Mouse (Mus musculus) c-Kit-positive CD71-negative TER-119-negative erythroid progenitor cells, embryonic 14.5 days (primary cell): ENCODE measurements around the gene 4930544D05Rik.

ENCODE experiments used
- DNase-seq: peaks from one replicate; pipeline ENCODE4 v3.0.0-alpha.2; 2013; ENCODE audit warnings: low read depth

Gene 4930544D05Rik

DNA sequence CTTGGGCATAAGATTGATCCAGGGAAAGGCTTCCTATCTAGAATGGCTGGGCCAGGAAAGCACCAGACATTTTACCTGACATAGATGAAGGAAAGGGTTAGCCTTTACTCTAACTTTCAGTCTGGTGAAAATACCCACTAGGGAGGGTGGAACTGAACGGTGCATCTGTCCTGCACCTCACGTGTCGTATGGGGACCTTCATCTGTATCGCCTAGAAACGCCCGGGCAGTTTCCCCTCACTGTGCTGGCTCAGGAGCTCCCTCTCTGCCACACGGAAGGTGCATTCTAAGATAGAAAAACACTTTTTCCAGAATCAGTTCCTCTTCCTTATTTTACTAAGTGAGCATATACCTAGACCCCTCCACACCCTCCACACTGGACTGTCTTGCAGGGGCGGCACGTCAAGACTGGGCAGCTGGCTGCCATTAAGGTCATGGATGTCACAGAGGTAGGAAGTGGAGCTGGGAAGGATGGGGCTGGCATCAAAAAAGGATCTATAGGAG is 17.1 kb upstream of the 4930544D05Rik start:
- no peak for DNase-seq

DNA sequence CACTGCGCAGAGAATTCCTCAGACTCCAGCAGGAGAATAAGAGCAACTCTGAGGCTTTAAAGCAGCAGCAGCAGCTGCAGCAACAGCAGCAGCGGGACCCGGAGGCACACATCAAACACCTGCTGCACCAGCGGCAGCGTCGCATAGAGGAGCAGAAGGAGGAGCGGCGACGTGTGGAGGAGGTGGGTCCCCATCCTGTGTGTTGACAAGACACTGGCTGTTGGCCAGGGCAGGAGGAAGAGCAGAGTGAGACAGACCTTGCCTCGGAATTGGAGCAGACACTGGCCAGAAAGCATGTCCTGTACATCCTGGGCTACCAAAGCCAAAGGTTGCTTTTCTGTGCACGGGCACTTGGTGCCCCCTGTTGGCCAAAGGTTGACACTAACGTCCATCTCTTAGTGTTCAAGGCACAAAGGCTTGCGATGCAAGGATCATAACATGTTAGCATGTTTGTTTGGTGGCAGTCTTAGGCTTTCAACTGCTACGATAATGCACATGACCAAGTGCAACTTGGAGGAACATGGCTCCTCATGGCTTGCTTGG is 10.6 kb upstream of the 4930544D05Rik start:
- DNase-seq: peak; percentile 58

DNA sequence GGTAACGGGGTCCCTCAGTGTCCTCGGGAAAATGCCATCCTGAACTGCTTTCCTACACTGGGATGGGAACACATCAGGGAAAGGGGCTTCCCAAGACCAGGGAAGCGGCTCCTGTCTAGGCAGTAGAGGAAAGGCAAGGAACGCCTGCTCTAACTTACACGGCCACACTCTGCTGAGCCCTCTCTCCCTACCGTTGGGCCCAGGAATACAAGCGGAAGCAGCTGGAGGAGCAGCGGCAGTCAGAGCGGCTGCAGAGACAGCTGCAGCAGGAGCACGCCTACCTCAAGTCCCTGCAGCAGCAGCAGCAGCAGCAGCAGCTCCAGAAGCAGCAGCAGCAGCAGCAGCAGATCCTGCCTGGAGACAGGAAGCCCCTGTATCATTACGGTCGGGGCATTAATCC is 8.9 kb upstream of the 4930544D05Rik start:
- no peak for DNase-seq

DNA sequence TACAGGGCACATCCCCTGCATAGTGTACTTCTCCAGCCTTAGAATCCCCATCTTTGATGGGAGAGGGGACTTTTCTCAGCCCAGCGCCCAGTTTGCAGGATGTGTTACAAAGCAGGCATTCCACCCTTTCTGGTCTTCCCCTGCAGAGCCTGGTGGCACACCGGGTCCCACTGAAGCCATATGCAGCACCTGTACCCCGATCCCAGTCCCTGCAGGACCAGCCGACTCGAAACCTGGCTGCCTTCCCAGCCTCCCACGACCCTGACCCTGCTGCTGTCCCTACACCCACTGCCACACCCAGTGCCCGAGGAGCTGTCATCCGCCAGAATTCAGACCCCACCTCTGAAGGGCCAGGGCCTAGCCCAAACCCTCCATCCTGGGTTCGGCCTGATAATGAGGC is 8.0 kb upstream of the 4930544D05Rik start:
- no peak for DNase-seq

DNA sequence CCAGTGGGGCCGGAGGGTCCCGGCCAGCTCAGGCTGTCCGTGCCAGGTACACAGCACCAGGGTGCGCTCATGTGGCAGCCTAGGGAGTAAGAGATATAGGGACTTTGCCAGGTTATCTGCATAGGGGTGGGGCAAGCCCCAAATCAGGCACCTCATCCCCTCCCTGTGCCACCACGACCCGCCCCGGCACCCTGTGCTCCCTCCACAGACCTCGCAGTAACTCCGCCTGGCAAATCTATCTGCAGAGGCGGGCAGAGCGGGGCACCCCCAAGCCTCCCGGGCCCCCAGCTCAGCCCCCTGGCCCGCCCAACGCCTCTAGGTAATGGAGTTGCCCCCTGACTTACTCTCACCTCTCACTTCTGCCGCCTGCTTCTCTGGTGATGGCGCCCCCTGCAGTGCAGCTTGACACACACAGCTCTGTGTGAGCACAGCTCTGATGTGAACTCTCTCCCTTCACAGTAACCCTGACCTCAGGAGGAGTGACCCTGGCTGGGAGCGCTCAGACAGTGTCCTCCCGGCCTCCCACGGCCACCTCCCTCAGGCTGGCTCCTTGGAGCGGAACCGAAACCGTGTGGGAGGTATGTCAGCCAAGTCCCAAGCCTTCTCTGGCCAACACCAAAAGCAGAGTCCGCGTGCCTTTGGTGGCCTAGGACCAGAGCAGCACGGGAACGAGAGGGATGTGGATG is 7.1 kb upstream of the 4930544D05Rik start:
- no peak for DNase-seq

DNA sequence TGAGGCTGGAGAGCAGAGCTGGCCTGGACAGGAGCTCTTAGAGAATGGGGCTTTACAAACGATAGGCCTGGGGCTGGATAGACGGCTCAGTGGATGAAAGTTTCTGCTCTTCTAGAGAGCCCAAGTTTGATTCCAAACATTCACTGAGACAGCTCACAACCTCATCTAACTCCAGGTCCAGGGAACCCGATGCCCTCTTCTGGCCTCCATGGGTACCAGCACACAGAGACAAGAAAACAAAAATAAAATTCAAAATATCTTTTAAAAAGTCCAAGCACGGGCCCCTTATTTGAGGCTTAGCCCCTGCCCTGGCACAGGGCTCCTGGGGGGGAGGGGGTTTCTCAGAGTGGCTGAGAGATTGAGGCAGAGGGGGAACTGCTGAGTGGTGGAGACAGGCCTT is 4.9 kb upstream of the 4930544D05Rik start:
- no peak for DNase-seq

DNA sequence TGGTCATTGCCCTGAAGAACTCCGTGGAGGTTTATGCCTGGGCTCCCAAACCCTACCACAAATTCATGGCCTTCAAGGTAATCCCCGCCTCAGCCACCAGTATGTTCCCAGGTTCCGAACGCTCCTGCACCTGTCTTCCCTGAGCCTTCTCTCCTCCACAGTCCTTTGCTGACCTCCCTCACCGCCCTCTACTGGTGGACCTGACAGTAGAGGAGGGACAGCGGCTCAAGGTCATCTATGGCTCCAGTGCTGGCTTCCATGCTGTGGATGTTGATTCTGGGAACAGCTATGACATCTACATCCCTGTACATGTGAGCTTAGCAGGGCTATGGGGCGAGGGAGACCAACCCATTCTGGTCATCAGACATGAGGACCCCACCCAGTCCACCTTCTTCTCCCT is 3.1 kb upstream of the 4930544D05Rik start:
- no peak for DNase-seq

DNA sequence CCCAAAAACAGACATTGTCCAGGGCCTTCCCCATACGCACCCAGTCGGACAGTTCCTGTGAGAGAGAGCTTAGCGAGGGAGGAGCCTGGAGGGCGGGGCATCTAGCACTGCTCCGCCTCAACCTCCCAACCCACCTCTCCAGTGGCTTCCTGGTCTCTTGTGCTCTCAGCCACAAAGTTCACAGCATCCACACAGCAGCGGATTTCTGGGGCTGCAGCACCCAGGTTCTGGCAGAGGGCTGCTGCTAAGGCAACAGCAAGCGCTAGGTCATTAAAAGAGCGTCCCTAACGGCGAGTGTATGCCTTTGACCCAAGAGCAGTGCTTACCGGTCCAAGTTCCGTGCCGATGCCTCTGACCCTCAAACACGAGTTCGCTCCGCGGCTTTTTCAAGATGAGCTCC is 574 bp upstream of the 4930544D05Rik start:
- peak; percentile 60 for DNase-seq

DNA sequence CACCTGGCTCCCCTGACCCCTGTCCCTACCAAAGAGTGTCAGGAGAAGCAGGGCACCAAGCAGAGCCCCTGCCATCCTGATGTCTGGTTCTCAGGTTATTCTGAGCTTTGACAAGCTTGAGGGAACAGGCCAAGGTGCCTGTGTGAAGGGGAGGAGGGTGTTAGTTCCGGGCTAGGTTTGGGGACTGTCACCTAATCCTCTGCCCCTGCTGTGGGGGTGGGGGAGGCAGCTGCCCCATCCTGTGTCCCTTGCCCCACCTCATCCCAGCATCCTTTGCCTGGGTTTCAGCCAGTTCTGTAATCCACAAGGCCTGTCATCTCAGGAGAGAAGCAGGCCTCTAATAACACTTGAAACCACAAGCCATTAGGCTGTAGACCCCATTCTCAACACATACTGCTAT is 3.5 kb downstream of the 4930544D05Rik start, which contains the start of gene Chrne:
TSS of gene Chrne (minus strand) at position 116 of the 400 bp plus-strand sequence.
- no peak for DNase-seq

DNA sequence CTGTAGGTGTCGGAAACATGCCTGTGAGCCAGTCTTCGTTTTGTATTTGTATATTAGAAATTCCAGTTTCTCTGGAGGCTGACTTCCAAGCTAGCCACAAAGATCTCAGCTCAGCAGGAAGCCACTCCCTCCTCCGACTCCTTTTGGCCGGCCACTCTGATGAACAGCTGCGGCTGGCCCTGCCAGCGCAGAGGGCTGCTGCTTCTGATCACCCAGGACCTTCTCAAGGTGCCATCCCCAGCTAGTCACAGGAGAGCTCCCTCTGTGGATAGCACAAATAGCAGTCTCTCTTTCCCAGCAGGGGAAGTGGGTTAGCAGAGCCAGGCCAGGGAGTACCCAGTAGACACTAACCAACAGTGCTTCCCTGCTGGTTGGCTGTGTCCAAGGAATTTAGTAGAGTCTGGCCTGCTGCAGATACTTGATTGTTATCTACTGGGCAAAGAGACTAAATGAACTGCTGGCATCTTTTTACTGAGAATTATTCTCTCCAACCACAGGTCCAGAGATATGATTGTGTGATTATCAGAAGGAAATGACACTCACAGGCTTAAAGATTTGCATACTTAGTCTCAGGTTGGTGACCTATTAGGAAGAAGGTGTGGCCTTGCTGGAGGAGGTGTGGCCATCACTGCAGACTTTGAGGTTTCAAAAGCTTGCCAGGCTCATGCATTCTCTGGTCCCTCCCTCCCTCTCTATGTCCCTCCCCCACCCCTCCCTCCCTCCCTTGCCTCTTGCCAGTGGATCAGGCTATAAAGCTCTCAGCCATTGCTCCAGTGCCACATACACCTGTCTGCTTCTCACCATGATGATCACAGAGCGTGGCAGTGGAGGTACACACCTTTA is 6.5 kb downstream of the 4930544D05Rik start:
- DNase-seq: no peak

DNA sequence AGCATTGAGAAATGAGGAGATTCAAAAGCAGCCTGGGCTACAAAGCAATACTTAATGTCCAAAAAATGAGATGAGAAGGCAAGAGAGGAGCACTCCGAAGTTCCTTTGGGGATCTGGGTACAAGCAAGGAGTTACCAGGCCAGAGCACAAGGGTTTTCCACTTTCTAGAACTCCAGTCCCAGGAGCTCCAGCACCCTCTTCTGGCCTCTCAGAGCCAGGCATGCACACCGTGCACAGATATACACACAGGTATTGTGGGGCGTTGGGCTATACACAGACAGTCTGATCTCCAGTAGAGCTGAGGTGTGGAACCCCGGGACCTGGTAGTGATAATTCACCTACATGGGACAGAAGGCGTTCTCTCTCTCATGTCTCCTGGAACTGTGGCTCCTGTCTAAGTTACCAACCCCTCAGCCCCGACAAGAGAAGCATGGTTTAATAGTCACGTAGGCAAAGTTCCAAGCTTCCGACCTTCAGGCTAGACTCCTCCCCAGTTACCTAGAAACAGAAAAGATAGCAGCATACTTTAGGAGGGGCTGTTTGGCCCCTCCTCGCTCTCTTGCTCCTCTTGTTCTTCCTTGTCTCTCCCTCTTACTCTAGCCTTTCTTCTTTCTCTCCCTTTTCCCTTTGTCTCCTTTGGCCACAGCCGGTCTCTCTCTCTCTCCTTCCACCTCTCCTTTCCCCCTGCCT is 7.5 kb downstream of the 4930544D05Rik start:
- no peak for DNase-seq

DNA sequence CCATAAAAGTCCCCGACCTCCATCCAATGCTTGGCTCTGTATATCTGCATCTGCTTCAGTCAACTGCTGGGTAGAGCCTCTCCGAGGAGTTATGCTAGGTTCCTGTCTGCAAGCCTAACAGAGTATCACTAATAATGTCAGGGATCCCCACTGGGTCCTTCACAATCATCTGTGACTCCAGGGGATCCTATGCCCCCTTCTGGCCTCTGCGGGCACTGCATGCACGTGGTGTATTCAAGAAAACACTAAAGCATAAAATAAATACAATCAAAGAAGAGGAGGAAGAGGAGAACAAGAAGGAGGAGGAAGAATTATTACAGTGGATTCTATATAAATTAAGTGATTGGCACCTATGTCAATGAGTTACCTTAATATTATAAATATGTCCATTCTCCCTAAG is 9.8 kb downstream of the 4930544D05Rik start:
- DNase-seq: peak; percentile 70

DNA sequence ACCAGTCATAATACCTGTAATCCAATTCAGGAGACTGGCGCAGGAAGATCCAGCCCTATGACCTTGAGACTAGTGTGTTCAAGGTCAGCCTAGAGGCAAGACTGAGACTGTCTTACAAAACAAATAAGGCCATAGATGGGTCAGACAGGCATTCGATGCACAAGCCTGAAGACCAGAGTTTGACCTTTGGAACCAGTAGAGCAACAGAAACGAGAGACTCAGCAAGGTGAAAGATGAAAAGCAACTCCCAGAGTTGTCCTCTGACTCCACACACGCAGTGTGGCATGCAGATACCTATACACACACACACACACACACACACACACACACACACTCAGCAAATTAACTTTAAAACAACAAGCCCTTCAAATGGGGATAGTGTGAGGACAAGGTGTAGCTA is 11.2 kb downstream of the 4930544D05Rik start:
- DNase-seq: no peak

DNA sequence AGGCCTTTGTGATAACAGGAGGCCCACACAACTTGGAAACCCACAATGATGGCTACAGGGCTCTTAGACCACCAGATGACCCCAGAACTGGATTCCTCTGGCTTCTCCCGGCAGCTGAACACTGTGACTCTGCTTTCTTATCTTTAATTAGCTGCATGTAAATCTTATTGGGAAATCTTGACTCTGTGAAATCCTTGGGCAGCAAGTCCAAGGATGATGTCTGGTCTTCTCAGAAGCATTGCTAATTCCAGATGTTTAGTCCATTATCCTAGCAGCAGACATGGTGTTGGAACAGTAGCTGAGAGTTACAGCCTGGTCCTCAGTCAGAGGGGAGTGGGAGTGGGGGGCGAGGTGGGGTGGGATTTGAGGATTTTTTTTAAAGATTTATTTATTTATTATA is 12.8 kb downstream of the 4930544D05Rik start:
- DNase-seq: no peak

DNA sequence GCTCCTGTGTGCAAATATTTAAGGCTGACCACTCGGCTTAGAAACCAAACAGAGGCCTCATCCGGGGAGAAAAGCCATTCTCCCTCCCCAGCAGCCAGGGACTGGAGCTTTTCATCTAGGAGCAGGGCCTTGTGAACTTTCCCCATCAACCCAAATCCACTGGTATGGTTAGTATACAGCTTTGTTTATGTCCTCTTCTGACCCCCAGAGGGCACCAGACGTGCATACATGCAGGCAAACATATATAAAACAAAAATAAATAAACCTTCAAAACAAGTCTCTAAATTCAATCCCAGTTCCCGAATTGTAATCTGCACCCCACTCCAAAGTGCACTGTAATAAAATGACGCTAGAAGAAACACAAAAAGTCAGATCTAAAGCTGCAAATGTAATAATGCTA is 13.9 kb downstream of the 4930544D05Rik start:
- no peak for DNase-seq

DNA sequence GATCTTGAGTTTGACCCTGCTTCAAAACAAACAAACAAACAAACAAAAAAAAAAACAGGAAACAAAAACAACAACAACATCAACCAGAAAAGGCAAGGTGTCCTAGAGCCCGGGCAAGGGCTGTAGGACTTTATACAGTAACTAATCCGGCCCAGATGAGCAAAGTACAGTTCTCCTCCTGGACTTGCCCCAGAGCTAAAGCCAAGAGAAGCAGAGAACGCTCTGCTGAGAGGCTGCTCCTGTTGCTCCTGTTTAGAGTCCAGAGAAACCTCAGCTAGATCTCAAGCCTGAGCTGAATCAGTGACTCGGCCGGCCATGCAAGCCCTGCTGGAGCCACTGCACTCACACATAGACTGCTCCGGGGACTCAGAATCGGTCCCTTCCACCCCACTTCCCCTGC is 14.5 kb downstream of the 4930544D05Rik start:
- no peak for DNase-seq

DNA sequence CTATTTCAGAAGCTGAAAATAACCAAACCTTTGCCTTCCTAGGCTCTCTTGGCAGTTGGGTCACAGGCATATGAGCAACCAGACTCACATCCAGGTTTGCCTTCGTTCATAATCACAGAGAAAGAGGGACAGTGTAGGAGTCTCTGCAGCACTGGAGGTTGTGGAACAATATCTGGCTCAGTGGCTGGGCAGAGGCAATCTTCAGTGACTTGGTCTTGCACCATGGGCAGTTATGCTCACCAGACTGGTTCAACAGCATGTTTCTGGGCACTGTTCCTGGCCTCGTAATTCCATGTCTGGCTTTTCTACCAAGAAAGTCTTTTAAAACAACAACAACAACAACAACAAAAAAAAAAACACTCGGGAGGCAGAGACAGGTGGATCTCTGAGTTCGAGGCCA is 20.0 kb downstream of the 4930544D05Rik start:
- no peak for DNase-seq

DNA sequence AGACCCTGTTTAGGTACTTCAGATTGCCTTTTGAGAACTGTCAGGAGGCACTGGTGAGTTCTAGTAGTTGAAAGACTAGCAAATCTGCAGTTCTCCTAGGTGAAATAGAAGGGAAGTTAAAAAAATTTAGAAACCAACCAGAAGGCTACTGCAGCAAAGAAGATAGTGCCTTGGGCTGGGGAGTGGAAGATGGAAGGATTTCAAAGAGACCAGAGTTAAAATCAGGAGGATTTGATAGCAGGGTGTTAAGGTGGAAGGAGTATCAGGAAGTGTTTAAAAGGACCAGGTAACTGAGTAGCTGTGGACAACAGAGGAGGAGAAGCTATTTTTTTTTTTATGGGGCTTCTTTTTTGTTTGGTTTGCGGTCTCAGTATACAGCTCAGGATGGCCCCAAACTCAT is 22.1 kb downstream of the 4930544D05Rik start:
- no peak for DNase-seq

DNA sequence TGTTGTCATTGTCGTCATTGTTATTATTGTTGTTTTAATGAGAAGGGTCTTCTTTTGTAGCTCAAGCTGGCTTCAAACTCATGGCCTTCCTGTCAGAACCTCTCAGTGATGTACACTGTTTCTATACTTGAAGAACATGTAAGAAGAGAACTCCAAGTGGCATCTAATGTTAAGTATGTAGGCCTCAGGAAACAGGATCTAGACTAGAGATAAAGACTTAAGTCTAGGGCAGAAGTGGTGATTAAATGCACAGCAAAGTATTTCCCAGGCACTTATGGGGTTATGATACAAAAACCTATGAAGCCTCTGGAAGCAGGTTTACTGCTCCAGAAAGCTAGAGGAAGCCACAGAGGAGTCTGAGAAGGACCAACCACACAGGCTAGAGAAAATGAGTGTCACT is 22.6 kb downstream of the 4930544D05Rik start:
- DNase-seq: no peak

DNA sequence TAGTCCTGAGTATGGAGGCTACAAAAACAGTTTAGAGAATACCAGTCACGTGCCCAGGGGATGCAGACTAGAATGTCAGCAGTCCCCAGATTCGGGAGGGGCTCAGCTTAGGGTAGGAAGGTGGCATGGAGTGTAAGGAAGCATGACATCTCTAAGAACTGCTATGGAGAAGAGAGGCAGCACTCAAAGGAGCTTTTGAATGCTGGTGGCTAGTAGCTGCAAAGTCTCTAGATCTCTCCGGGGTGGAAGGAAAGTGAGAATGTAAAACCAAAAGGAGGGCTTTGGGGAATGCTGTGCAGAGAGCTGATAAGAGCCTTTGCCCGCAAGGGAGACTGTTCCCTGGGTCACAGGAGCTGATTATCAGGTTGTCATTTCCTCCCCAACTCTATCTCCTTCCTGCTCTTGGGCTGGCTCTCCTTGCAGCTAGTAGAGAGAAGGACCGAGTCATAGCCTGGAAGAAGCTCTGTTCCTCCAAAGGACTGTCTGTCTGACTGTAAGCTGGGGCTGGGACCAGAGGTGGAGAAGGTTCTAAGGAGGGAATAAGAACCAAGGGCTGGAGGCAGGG is 23.1 kb downstream of the 4930544D05Rik start, which contains the start of gene Gp1ba:
TSS of gene Gp1ba (plus strand) at position 409 of the 565 bp plus-strand sequence.
- DNase-seq: no peak

DNA sequence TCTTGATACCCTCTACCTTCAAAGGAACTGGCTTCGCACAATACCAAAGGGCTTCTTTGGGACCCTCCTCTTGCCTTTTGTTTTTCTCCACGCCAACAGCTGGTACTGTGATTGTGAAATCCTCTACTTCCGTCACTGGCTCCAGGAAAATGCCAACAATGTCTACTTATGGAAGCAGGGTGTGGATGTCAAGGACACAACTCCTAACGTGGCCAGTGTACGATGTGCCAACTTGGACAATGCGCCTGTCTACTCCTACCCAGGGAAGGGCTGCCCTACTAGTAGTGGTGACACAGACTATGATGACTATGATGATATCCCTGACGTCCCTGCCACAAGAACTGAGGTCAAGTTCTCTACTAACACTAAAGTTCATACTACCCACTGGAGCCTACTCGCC is 24.3 kb downstream of the 4930544D05Rik start:
- DNase-seq: no peak

DNA sequence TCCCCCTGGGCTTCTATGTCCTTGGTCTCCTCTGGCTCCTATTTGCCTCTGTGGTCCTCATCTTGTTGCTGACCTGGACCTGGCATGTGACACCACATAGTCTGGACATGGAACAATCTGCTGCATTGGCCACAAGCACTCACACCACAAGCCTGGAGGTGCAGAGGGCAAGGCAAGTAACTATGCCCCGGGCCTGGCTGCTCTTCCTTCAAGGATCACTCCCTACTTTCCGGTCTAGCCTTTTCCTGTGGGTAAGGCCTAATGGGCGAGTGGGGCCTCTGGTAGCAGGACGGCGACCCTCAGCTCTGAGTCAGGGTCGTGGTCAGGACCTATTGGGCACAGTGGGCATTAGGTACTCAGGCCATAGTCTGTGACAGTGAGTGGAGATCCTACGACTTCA is 25.6 kb downstream of the 4930544D05Rik start:
- no peak for DNase-seq
